Mouse (Mus musculus) frontal cortex, postnatal 14 days (tissue): Measurements from ENCODE around the gene Aldh1l1.

Experiments used
- DNase-seq, 2 experiments: peaks; one replicate each; pipeline ENCODE4 v3.0.0; 2022; ENCODE audit warnings: low spot score in 2 of 2

The Aldh1l1 gene

DNA sequence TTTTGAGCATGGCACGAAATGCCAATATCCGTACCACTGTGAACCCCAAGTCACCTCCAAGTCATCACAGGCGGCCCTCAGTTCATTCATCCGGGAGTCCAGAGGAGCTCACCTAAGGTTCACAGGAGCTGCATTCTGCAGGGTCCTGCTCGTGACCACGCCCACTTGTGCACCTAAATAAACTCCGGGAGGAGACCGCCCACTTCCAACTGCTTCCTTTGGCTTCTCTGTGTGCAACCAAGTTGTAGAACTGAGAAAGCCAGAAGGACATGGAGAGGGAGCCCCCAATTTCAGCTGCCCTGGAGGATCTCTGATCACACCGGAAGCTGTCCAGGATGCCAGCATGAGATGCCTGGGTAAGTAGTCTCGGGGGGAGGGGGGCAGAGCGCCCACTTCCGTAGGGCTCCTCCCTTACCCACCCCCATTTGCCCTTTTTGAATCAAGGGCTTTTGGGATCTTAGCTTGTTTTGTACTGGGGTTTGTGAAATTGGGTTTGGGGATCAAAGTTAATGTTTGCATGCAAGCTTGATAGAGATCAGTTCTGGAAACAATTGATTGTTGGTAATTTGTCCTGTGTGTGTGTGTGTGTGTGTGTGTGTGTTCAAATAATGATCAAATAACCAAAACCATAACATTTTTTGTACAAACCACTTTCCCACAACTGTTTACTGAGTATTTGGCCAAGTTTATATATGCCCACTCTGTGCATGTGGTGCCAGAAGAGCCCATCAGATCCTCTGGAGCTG lies at the start of gene Aldh1l1:
Gene Aldh1l1, plus strand, starts transcription at position 252 of the 746 bp plus-strand sequence.
- DNase-seq: no peak

DNA sequence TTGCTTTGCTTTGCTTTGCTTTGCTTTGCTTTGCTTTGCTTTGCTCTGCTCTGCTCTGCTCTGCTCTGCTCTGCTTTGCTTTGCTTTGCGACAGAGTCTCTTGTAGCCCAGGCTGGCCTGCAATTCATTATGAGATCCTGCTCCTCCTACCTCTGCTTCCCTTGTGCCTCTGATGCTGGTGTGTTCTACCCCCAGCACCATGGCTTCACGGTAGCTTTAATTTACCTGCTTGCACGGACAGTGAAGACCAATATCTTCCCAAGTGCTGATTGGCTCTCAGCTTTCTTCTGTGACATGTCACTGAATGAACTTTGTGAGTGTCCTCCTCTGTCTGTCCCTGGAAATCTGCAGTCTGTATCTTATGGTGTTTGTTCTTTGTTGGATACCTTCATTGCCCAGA lies 49.2 kb upstream of the Aldh1l1 start:
- DNase-seq: no peak

DNA sequence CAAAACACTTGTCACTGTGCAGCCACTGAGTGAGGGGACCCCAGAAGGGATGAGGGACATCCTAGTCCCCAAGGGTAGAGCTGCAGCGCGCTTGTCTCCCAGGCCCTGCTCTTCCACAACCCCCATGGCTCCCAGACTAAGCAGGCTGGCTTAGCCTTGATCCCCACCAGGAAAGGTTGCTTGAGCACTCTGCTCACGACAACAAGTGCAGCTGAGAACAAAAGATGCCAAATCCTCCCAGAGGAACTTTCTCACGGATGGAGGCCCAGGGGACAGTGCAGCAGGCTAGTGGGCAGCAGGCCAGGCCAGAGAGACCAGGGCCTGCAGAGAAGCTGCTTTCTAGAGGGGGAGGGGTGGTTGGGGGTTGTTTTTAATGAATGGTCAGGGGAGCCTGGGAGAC lies 39.3 kb upstream of the Aldh1l1 start:
- no peak for DNase-seq

DNA sequence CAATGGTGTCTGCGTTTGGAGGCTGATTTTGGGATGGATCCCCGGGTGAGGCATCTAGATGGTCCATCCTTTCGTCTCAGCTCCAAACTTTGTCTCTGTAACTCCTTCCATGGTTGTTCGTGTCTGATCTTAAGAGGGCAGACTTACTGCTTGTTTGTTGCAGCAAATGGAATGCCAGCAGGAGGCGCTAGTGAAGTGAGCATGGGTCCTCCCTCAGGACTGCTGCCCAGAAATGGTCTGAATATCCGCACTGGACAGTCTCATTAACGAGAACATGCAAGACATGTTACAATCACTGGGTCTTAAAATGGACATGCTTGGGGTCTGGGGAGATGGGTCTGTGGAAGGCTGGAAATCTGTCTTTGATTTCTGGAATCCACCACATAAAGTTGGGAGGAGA lies 36.0 kb upstream of the Aldh1l1 start:
- DNase-seq: peak; percentile 51 to 71

DNA sequence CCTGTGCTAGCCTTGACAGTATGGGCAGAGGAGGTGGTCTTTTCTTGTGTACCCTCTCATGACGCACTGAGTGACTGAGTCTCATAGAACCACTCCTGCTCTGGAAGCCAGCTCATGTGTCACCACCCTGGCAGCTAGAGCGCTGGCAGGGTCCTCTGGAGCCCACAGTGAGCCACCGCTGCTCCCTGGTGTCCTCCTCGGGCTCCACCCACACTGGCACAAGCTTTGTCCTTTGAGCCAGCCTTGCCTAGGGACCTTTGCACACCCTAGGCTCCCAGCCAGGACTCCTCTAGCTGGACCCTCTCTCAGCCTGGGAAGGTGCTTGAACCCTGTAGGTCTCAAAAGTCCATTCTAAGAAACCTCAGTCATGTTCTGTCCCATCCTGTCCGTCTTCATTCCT lies 35.5 kb upstream of the Aldh1l1 start:
- DNase-seq: peak in 1 of 2 experiments; percentile 27

DNA sequence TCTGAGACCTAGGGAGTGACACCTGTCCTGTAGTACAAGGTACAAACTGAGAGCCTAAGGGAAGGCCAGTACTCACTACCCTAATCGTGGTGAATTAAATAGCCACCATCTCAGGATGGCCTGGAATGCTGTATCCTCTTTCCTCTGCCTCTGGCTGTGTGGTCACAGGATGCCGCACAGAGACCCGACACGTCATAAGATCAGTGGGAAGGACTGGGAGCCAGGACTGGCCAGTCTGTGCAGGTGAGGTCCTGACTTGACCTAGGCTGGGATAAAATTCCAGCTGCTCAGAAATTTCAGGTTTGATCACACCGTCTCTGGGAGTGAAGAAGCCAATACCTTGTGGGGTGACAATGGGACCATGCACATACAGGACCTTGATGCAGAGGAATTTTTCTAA lies 34.7 kb upstream of the Aldh1l1 start:
- DNase-seq: no peak

DNA sequence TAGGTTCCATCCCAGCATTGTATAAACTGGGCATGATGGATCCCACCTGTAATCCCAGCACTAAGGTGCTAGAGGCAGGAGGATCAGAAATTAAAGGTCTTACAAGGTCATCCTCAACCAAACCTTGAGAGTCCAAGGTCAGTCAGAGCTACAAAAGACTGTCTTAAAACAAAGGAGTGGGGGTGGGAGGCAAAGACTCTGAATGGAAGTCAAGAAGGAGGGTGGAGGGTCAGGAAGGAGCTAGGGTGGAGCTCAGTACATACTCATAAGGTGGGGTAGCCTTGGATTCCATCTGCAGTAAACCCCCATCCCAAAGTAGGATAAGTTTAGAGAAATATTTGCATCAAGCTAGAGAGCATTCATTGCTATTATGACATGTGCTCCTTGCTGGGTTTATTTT lies 33.6 kb upstream of the Aldh1l1 start:
- no peak for DNase-seq

DNA sequence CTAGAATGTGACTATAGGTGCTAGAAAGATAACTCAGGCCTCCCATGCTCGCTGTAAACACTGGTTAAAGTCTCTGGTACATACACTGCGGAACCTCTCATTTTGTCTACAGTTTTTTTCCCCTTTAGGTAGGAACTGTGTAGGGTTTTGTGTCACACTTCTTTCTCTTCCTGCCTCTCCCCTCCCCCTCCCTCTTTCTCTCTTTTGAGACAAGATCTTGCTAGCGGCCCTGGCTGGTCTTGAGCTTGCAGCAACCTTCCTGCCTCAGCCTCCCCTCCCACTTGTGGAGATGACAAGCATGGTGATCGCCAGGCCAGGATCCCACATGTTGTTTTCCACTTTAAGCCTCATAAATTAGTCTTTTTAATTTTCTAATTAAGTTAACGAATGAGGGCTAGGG lies 32.5 kb upstream of the Aldh1l1 start:
- DNase-seq: no peak

DNA sequence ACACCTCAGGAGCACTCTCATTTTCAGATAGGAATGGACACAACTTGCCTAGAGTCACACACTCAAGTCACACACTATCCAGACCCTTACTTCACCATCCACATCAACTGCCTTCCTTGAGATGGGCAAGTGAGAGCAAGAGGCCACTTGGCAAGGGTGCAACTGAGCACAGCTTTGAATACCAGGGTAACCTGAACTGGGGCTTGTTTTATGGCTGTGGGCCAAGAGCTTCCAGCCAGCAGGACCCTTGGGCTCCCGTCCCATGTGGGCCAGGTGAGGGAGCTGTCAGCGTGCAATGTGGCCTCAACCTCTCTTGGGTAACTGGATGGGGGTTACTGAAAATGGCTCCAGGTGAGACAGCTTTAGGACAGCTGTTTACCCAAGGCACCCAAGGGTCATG lies 28.8 kb upstream of the Aldh1l1 start:
- no peak for DNase-seq

DNA sequence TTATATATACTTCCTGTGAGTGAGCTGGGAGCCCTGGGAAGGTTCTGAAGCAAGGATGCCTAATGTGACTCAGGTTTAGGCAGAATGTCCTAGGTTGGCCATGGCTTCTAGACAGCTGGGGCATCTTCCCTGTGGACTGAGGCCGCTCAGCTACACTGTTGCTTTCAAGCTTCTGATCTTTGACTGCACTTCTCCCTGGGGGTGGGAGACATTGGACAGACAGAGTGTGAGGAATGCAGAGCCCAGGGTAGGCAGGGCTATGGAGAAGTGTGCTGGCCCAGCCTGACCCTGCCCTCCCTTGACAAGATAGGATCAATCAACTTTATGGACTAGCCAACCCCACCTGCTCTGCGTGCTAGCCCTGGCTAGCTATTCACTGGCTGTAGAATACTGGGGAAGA lies 25.0 kb upstream of the Aldh1l1 start:
- no peak for DNase-seq

DNA sequence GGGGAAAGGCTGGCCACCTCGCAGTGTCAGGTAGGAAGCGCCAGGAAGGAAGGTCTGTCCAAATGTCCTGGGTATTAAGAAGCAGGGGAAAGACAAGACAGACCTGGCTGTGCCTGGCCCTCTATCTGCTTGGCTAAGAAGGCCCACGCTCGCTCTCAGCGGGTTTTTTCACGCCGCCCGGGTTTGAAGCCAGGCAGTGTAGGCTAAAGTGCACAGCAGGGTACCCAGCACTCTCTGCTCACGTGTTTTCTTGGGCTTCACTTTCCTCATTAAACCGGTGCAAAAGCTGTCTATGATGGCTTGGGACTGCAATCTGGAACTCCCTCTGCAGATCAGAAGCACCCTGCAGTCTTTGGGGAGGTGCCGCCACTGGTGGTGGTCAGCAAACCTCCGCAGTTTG lies 24.5 kb upstream of the Aldh1l1 start:
- DNase-seq: no peak

DNA sequence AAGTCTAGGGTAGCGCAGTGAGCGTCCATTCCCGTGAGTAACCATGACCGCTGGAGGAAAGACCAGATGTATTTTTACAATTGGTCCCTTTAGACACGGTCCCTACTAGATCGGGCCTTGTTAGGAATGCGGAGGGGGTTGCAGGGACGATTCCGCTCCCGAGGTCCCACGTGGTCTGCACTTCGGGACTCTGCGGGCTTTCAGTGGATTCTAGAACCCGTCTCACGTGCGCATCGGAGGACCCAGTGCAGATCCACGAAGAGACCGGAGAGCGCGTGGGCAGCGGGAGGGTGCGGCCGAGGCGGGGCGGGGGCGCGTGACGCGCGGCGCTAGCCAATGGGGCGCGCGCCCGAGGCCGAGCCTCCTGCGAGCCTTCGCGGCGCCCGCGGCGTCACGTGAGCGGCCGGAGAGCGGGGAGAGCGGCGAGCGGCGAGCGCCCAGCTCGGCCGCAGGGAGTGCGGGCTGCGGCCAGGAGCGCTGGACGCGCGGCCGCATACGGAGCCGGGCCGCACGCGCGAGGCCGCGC lies 24.0 kb upstream of the Aldh1l1 start, which contains the start of gene Klf15:
Gene Klf15, plus strand, starts transcription at position 396 of the 526 bp plus-strand sequence.
- peak; percentile 62 to 71 for DNase-seq

DNA sequence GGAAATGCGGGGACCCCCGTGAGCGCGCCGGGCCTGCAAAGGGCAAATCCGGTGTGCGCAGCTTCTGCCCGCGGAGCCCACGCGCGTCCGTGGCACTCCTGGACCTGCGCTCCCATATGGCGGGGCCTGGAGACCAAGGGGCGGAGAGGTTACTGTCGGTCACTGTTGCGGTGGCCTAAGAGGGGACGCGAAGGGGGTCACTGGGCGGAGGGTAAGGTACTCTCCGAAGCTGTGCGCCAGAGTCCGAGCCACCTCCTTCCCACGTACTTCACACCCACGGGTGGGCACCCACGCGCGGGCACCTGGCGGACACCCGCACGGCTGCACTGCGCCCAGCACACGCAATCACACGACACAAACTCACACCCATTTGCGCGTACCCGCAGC lies 23.4 kb upstream of the Aldh1l1 start:
- DNase-seq: peak in 1 of 2 experiments; percentile 30

DNA sequence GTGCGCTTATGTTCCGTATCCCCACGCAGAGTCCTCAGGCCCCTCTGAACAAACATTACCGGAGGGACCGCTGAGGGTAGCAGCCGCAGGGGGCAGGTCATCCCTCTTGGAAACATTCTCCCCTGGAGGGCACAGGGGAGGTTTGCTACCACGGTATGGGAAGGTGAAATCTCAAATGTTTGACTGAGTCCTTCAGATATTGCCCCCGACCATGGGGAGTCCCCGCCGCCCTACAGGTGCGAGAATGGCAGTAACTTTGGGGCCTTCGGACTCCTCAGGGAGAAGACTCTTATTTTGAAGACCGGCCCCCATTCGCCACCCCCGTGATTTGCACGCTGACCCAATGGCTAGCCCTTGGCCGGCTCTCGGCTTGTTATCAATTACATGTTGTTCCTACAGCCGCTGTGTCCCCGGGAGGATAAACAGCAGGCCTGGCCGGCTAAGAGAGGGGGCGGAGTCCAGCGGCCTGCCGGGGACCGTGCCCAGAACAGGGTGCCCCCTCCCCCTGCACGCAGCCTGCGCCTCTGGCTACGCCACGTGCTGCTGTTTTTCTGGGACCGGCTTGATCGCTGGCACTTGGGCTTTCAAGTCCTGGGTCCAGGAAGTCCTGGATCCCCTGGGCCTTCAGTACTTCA lies 22.9 kb upstream of the Aldh1l1 start:
- DNase-seq: peak; percentile 73 to 83

DNA sequence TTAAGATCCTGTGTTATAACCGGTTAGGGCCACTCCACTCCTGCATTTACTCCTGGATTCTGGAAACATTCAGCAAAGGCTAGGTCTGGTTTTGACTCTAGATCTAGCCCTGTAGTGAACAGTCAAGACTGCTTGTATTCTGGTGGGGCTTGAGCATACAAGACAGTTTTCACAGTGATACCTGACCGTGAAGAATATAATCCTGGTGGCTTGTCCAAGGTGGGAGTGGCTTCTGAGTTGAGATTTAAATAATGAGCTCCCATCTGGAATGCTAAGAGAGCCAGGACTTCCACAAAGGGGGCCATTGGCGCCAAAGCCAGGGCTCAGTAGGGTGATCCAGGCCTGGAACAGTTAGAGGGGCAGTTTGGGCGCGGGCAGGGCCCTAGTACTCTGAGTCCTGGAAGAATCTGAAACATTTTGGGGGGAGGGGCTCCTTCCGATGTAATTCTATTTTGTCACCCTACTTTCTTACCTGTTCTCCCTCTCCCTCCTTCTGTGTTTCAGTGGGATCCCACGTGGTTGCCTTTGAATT lies 22.3 kb upstream of the Aldh1l1 start:
- no peak for DNase-seq

DNA sequence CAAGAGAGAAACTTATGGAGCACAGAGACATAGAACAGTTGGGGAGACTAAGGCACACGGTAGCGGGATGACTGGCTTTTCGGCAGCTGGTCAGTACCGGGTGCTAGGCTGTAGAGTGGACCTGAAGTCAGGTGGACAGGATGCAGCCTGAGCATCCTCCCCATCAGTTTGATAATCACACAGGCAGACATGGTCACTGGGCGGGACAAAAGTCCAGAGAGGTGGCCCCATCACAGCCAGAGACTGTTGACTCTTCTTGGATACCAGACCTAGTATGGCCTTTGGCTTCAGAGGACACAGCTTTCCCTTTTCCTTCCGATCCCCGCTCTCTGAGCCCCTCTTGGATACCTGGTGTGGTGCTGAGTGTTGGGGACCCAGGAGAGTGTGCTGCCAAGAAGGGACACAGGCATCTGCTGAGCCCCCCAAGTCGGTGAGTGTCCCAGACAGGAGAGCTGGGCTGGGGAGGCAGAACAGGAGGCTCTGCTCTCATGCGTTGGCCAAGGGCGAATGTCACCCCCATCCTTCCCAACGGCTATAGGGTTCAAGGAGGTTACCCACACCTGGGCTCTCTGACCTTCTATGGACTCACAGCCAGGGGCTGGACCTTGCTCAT lies 21.1 kb upstream of the Aldh1l1 start:
- DNase-seq: no peak

DNA sequence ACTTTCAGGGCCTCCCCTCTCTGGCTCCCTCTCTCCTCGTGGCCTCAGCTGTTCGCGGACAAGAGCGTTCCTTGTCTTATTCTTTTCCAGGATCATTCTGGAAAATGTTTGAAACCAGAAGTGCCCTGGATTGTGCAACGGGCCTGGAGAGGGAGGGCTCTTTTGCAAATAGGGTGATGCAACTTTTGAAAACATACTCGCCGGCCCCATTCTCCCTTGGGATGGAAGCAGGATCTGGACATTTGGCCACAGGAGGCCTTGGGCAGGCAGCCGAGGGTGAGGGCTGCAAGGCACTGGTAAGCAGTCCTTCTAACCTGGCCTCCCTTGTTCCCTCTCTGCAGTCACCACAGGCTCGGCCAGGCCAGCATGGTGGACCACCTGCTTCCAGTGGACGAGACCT lies 20.1 kb upstream of the Aldh1l1 start:
- no peak for DNase-seq

DNA sequence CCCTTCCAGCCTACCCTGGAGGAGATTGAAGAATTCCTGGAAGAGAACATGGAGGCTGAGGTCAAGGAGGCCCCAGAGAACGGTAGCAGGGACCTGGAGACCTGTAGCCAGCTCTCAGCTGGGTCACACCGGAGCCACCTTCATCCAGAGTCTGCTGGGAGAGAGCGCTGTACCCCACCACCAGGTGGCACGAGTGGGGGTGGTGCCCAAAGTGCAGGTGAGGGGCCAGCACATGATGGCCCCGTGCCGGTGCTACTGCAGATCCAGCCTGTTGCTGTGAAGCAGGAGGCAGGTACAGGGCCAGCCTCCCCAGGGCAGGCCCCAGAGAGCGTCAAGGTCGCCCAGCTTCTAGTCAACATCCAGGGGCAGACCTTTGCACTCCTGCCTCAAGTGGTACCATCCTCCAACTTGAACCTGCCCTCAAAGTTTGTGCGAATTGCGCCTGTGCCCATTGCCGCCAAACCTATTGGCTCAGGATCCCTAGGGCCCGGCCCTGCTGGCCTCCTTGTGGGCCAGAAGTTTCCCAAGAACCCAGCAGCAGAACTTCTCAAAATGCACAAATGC lies 19.3 kb upstream of the Aldh1l1 start:
- DNase-seq: no peak

DNA sequence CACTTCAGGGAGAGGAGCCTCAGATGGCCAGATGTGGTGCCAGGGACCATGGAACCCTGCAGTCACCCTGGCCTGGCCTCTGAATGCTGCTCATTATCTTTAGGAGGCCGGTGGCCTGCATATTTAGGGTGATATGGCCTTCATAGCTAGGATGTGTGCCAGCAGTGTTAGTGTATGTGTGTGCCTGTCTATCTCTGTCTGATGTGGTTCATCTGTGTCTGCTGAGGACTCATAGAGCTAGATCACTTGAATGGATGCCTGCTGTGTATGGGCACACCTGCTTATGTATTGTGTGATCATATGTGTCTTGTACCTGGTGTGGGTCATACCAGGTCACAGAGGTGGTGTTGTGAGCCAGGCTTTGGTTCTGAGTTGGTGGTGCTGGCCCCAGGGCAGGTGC lies 18.0 kb upstream of the Aldh1l1 start:
- DNase-seq: no peak

DNA sequence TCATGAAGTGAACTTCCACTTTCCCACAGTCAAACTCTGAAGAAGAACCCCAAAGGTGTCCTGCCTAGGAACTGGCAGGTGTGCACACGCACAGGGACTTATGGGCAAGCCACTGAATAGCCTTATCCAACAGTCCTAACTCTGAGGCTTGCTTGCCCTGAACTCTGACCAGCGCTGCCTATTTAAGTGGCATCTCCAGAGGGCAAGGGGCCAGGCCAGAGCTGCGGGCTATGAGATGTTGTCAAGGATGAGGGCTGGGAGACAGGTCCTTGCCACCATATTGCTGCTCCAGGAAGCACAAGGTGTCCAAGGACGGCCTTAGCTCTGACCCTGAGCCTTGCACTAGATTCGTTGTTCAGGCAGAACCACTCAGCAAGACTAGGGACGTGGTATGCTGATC lies 17.2 kb upstream of the Aldh1l1 start:
- DNase-seq: no peak

DNA sequence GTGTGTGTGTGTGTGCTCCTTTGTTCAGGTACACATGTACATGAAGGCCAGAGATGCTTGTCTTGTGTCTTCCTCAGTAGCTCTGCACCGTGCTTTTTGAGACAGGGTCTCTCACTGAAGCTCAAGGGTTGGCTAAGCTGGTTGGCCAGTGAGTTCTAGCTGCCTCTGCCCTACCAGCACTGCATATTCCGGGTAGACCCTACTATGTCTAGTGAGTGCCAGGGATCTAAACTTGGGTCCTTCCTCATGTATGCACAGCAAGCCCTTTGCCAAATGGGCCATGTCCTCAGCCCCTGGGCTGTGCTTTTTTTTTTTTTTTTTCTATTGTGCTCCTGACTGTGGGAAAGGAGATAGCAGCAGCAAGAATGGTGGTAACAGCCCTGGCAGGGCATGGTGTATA lies 16.0 kb upstream of the Aldh1l1 start:
- DNase-seq: no peak

DNA sequence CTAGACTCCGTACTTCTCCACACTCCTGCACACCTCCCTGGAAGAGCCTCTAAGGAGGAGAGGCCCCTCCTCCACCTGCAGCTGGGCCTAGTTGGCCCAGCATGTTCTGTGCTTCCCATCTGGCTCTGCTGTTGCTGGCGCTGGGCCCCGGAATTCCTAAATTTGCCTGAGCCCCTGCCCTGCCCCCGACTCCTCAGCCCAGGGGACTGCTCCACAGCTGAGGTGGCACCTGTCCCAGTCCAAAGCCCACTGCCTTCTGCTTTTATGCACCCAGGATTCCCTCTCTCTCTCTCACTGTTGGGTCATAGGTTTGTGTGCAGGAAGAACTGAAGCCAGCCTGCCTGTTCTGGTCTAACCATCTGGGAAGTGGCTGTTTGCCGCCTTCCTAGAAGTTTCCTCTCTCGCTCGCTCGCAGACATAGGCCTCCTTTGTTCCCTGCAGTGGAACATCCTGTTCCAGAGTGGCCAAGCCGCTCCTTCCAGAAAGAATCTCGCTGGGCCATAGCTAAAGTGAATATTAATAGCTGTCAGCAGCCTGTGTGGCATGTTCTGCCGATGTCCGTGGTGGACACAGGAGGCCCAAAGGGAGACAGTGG lies 15.2 kb upstream of the Aldh1l1 start:
- peak; percentile 46 to 48 for DNase-seq
